In the genomic region with DNA sequence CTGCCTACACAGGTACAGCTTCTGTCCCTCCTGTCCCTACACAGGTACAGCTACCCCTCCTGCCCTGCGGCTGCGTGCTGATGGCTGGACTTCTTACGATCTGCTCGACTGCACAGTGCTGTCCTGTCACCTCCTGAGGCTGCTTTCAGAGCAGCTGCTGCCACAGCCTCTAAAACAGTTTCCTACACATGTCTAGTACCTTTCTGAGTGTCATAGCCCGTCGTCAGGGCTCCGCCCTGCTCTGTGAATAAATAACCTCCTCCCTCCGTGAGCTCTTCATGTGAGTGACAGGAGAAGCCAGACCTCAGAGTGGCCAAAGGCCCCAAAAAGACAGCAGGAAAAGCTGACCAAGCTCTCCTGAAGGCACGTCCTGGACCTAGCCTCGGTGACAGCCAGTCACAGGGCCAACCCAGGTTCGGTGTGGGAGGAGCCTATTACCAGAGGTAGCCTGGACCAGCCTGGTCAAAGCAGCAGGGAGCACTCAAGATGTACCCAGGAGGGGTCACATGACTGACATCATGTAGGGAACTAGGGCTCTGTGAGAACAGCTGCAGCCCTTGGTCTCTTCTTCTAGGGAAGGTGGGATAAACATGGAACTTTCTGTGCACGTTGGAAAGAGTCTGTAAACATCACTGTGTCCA, we compare ENCODE assay signal across 23 mouse cellular contexts. TPM values are rescaled to one million over a fixed set of nuclear protein-coding genes. Genes with fewer than 3 reads are reported as not detected.
A peak's percentile ranks its signal among the peaks of the same experiment; 100 is the strongest.
DNase-seq lines count a peak whose midpoint lies in the region; ATAC-seq and TF ChIP-seq lines count a peak whose summit lies in the region.
"Had no signal": no experiment of that assay in that cellular context is flagged by ENCODE, and none has a peak within 500 bp of the region (broad histone marks: within the 10 kb centered on the region; RNA-seq: fewer than 3 reads in every experiment).

No protein-coding gene starts in this region.

- no peak overlapping the region for H3K4me2 ChIP-seq in kidney, embryonic 14.5 days (replicated peaks; ENCODE audit: low read depth, low read length)
- H3K4me2 ChIP-seq: embryonic facial prominence, embryonic 13.5 days; forebrain, embryonic 13.5 days; heart, embryonic 15.5 days; limb, embryonic 12.5 days; liver, embryonic 11.5 days; midbrain, embryonic 11.5 days had no signal

- peaks cover 45% of the 10 kb centered on the region for H3K4me1 ChIP-seq in bone marrow macrophage, adult 2 months (ENCODE audit: control insufficient read depth, insufficient read depth, low read length)
- H3K4me1 ChIP-seq in kidney, embryonic 14.5 days (ENCODE audit: control insufficient read depth, insufficient read depth, low read length), result no peaks in the 10 kb centered on the region
- no peaks in the 10 kb centered on the region for H3K4me1 ChIP-seq in cerebellum, adult 2 months (ENCODE audit: control insufficient read depth, insufficient read depth, low read length)
- H3K4me1 ChIP-seq: embryonic facial prominence, embryonic 13.5 days; forebrain, embryonic 13.5 days; hindbrain, embryonic 10.5 days; limb, embryonic 12.5 days had no signal

- peak; percentile 66 for ATAC-seq in kidney, embryonic 14.5 days (ENCODE audit: low FRiP score, low TSS enrichment)
- ATAC-seq: forebrain, embryonic 13.5 days; liver, postnatal 0 days; lung, postnatal 0 days had no signal

- peak overlapping the region; percentile 99 for H3K27ac ChIP-seq in bone marrow macrophage, adult 2 months (ENCODE audit: insufficient read depth, low read depth, low read length)
- H3K27ac ChIP-seq in kidney, embryonic 14.5 days (ENCODE audit: low read depth, low read length), result no peak overlapping the region
- H3K27ac ChIP-seq in cerebellum, adult 2 months (ENCODE audit: insufficient read depth, low read length), result no peak overlapping the region
- H3K27ac ChIP-seq: embryonic facial prominence, embryonic 13.5 days; forebrain, embryonic 13.5 days; gastrocnemius, adult 2 months; heart, embryonic 15.5 days; hindbrain, embryonic 10.5 days; limb, embryonic 12.5 days; stomach, postnatal 0 days had no signal

- H3K9ac ChIP-seq in kidney, embryonic 14.5 days (ENCODE audit: low read depth, low read length), result no peak overlapping the region
- H3K9ac ChIP-seq: embryonic facial prominence, embryonic 13.5 days; forebrain, embryonic 13.5 days; heart, embryonic 15.5 days; limb, embryonic 12.5 days; liver, postnatal 0 days had no signal

- no peaks in the 10 kb centered on the region for H3K27me3 ChIP-seq in kidney, embryonic 14.5 days (ENCODE audit: control insufficient read depth, insufficient read depth, low read length)
- no peaks in the 10 kb centered on the region for H3K27me3 ChIP-seq in cerebellum, adult 2 months (ENCODE audit: control insufficient read depth, insufficient read depth, low read length)
- H3K27me3 ChIP-seq: embryonic facial prominence, embryonic 13.5 days; forebrain, embryonic 13.5 days; heart, embryonic 15.5 days; limb, embryonic 12.5 days had no signal

- peak; percentile 62 for DNase-seq in kidney, adult 11 months
- no peak for DNase-seq in kidney, postnatal 4 days
- peak; percentile 62 to 70 for DNase-seq in kidney, postnatal 36 days
- no peak for DNase-seq in right cerebral cortex, postnatal 14 days
- DNase-seq in MN1 (ENCODE audit: low spot score), result no peak
- no peak for DNase-seq in cerebellum, adult 2 months
- DNase-seq: adrenal gland, postnatal 36 days; cerebellum, adult 11 months; cerebellum, postnatal 14 days; gastrocnemius, adult 2 months; liver, postnatal 0 days; thymus, postnatal 14 days had no signal

- TF ChIP-seq POLR2A in bone marrow macrophage, adult 2 months (IDR thresholded peaks at IDR 0.05; ENCODE audit: borderline replicate concordance, low read depth, low read length), result no peak
- no peak for TF ChIP-seq POLR2A in cerebellum, adult 2 months (IDR thresholded peaks at IDR 0.05; ENCODE audit: borderline replicate concordance, insufficient read depth, low read length)

- H3K4me3 ChIP-seq in bone marrow macrophage, adult 2 months (ENCODE audit: insufficient read depth, low read length), result no peak overlapping the region
- no peak overlapping the region for H3K4me3 ChIP-seq in kidney, embryonic 14.5 days (ENCODE audit: low read length)
- no peak overlapping the region for H3K4me3 ChIP-seq in cerebellum, adult 2 months (replicated peaks; ENCODE audit: insufficient read depth, low read depth, low read length)
- H3K4me3 ChIP-seq: embryonic facial prominence, embryonic 13.5 days; forebrain, embryonic 13.5 days; gastrocnemius, adult 2 months; heart, embryonic 15.5 days; hindbrain, embryonic 10.5 days; limb, embryonic 12.5 days had no signal

- H3K9me3 ChIP-seq in kidney, embryonic 14.5 days (ENCODE audit: control insufficient read depth, low read length), result no peaks in the 10 kb centered on the region
- H3K9me3 ChIP-seq: embryonic facial prominence, embryonic 13.5 days; forebrain, embryonic 13.5 days; heart, embryonic 15.5 days; hindbrain, embryonic 10.5 days; limb, embryonic 12.5 days had no signal

- TF ChIP-seq CTCF in bone marrow macrophage, adult 2 months (IDR thresholded peaks at IDR 0.05; ENCODE audit: low read depth, low read length), result no peak
- no peak for TF ChIP-seq CTCF in cerebellum, adult 2 months (IDR thresholded peaks at IDR 0.05; ENCODE audit: borderline replicate concordance, insufficient read depth, low read depth, low read length)

- WGBS in kidney, embryonic 14.5 days, result 64% methylated on average over 12 of the region's 12 CpGs
- 76% methylated on average over 12 of the region's 12 CpGs for WGBS in cerebellum, adult 2 months

- H3K36me3 ChIP-seq in kidney, embryonic 14.5 days (ENCODE audit: control insufficient read depth, insufficient read depth, low read length), result peaks cover 44% of the 10 kb centered on the region

RNA-seq across cellular contexts. Expression of a gene that starts 13.2 kb away (rescaled TPM):
- 259 and 286 TPM in 2 replicates for polyA plus RNA-seq in bone marrow macrophage, adult 2 months (2012; ENCODE audit: insufficient read depth, insufficient read length, missing spikeins)
- 981 and 1,041 TPM in 2 replicates for polyA plus RNA-seq in kidney, embryonic 14.5 days (2014; fragmentation: Nextera tagmentation; extraction: Ambion mirVana)
- 361 and 389 TPM in 2 replicates for polyA plus RNA-seq in cerebellum, adult 2 months (2012; rRNA removed)

RNA-seq across cellular contexts. Expression of a gene that starts 13.8 kb away (rescaled TPM):
- 108 and 110 TPM in 2 replicates for polyA plus RNA-seq in bone marrow macrophage, adult 2 months (2012; ENCODE audit: insufficient read depth, insufficient read length, missing spikeins)
- polyA plus RNA-seq in kidney, embryonic 14.5 days (2014; fragmentation: Nextera tagmentation; extraction: Ambion mirVana), result 24.9 and 35.0 TPM in 2 replicates
- polyA plus RNA-seq in cerebellum, adult 2 months (2012; rRNA removed), result 33.0 and 34.2 TPM in 2 replicates

RNA-seq across cellular contexts. Expression of a gene that starts 22.8 kb away (rescaled TPM):
- 18.3 and 19.0 TPM in 2 replicates for polyA plus RNA-seq in bone marrow macrophage, adult 2 months (2012; ENCODE audit: insufficient read depth, insufficient read length, missing spikeins)
- 68.6 and 72.7 TPM in 2 replicates for polyA plus RNA-seq in kidney, embryonic 14.5 days (2014; fragmentation: Nextera tagmentation; extraction: Ambion mirVana)
- polyA plus RNA-seq in cerebellum, adult 2 months (2012; rRNA removed), result 33.0 and 34.8 TPM in 2 replicates

RNA-seq across cellular contexts. Expression of a gene that starts 23.0 kb away (rescaled TPM):
- 28.0 and 29.8 TPM in 2 replicates for polyA plus RNA-seq in bone marrow macrophage, adult 2 months (2012; ENCODE audit: insufficient read depth, insufficient read length, missing spikeins)
- 56.5 and 64.6 TPM in 2 replicates for polyA plus RNA-seq in kidney, embryonic 14.5 days (2014; fragmentation: Nextera tagmentation; extraction: Ambion mirVana)
- polyA plus RNA-seq in cerebellum, adult 2 months (2012; rRNA removed), result 27.3 and 27.8 TPM in 2 replicates

RNA-seq across cellular contexts. Expression of a gene that starts 38.2 kb away (rescaled TPM):
- polyA plus RNA-seq in bone marrow macrophage, adult 2 months (2012; ENCODE audit: insufficient read depth, insufficient read length, missing spikeins), result 0.72 and 1.2 TPM in 2 replicates
- 11.1 and 16.0 TPM in 2 replicates for polyA plus RNA-seq in kidney, embryonic 14.5 days (2014; fragmentation: Nextera tagmentation; extraction: Ambion mirVana)
- polyA plus RNA-seq in cerebellum, adult 2 months (2012; rRNA removed), result 18.1 and 20.9 TPM in 2 replicates

Comparison
In these comparisons a context has a peak if more than half of its experiments do, and no peak if none do; other contexts are left out.
1. DNase-seq: peak in kidney, adult 11 months (single experiment) and kidney, postnatal 36 days (2 of 2); none in kidney, postnatal 4 days (0 of 2), right cerebral cortex, postnatal 14 days (single experiment), MN1 (single experiment) and cerebellum, adult 2 months (0 of 2).